Mouse (Mus musculus): ENCODE data around the gene Larp6.

The Larp6 gene

DNA sequence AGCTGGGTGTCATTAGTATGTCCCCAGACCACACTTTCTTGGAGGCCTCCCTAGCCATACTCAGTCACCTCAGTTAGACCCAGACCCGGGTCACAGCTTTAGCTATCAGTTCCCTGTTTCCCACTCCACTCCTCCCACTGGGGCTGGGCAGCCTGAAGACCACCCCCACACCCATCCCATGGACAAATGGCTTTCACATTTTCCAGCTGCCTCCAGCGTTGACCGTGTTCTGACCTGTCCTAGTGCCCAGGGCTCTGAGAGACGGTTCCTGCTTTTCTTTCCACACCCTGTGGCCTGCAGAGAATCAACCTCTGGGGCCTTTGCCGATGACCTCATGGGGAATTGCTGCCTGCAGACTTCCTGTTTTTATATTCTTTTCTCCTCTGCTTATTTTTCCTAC is 45.0 kb downstream of the Larp6 start:
- DNase-seq (ENCODE audit: extremely low spot score, low spot score), result peak; percentile 44

DNA sequence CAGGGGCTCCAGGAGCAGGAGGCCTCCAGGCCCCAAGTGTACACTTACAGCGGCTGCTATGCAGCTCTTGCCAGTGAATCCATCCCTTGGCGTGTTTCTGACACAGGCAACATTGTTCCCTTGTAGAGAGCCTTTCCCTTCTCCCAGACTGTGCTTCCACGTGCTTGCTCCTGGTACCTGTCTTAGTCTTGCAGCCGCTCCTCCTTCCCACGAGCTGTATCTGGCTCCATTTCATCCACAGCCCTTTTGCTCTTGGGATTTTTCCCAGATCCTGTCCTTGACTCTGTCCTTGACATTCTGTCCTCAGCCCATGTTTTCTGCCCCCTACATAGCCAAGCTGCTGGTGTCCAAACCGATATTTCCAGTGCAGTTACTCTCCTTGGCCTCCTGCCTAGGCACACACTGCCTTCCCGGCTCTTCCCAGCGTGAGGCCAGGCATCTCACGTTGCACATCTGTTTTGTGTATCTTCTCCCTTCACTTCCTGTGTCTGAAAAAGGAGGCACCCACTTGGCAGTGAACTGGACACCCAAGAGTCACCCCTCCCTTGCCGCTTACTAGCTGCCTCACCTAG is 46.7 kb downstream of the Larp6 start:
- no peak for DNase-seq (ENCODE audit: extremely low spot score, low spot score)

DNA sequence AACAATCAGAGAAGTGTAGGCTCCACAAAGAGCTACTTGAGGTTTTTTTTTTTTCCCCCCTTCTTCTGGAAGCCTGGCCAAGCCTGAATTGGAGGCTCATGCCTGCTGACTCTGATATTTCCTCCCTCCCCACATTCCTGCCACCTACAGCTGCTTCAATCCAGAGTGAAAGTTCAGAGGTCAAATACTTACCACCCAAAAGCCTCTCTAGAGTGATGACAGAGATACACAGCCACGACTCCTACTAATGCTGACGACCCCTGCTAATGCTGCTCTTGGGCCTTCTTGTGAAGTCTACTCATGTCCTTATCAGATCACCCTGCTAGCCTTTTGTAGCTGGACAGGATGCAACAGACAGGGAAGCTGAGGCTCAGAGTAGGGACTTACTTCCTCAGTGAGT is 52.4 kb downstream of the Larp6 start:
- DNase-seq (ENCODE audit: extremely low spot score, low spot score), result no peak

DNA sequence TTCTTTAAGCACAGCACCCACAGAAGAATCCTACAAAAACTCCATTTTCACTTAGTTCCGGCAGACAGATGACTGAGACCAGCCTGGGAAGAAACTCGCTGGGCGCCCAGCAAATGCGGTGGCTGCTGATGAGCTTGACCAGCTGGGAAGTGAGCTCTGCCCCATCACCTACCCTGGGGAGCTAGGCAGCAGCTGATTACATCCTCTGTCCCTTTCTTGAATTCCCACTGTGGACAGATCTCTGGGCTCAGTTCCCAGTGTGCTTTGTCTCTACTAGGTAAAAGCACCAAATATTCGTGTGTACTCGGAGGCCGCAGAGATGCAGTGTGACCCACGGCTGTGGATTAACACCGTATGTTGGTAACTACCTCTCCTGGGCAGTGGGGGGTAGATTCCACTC is 55.6 kb downstream of the Larp6 start:
- no peak for DNase-seq (ENCODE audit: extremely low spot score, low spot score)

DNA sequence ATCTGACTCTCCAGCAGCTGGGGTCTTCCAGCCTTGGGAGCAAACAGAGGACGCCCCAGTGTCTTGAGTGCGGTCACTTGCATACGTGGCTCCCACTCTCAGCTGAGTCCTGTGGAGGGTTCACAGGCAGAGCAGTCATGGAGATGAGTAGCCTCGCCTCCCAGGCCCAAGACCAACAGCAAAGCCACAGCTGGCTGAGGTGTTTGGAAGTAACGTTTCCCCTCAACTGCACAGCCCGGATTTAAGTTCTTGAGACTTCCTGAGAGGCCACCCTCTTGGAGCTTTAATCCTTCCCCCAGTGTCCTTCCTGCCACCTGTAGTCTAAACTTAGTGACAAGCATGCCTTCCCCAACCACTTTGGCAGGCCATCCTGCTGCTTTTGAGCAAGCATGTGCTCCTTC is 56.9 kb downstream of the Larp6 start:
- no peak for DNase-seq (ENCODE audit: extremely low spot score, low spot score)

DNA sequence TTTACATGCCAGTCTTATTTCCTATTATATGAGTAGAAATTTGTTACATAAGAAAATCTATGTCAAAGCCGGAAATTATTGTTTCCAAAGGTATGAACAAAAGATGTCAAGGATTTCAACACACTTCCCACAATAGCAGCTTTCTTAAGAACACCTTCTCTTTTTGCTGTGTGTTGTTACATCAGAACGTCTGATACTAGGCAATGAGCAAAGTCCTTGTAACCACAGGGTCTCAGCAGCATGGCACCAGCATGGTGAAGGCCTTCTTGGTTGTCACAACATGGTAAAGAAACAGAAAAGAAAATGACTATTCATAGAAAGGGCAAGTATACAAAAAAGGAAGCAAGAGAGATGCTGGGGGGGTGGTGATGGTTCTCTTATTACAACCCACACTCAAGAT is 60.9 kb downstream of the Larp6 start:
- DNase-seq (ENCODE audit: extremely low spot score, low spot score), result no peak

DNA sequence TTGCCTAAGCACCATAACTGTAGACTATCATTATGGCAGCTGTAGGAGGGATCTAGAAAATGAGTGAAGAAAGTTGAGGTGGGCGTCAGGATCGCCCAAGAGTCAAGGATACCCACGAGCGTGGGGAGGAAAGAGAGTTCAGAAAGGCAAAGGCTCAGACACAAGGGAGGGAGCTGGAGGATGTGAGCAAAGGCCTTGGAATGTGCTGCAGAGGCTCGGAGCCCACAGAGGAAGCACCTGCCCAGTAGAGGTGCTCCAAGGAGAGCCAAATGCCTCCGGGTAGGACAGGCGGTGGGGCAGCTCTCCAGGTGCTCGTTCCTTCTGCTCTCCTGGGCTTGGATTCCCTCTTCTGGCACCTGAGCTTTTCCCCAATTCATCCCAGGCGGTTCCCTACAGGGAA is 64.1 kb downstream of the Larp6 start:
- DNase-seq (ENCODE audit: extremely low spot score, low spot score), result no peak

DNA sequence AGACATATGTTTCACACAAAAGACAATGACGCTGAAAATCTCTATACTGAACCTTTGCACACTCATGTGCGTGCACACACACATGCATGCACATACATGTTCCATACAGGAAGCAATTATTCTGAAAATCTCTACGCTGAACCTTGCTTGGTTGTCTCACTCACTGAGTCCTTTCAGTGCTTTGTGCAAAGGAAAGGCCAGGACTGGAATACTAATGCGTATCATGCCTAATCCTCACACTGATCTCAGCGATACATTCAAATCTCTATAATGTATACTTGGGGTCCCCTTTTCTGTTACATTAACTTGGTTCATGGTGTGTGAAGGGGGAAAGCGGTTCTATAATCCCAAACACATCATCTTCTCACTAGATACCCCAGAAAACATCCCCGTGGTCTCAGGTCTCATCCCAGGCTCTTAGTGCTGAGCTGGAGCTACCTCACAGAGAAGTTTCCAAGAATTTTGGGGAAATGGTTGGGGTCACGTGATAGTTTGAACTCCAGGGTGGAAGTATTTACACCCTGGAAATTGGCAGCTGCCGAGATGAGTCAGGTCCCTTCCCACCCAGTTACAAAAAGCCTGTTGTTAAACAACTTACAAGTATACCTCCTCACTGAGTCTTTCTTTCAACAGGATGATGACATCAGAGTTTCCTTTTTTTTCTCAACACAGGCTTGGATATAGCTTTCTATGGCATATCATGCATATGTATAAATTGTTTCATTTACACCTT is 69.4 kb downstream of the Larp6 start:
- DNase-seq (ENCODE audit: extremely low spot score, low spot score), result no peak

DNA sequence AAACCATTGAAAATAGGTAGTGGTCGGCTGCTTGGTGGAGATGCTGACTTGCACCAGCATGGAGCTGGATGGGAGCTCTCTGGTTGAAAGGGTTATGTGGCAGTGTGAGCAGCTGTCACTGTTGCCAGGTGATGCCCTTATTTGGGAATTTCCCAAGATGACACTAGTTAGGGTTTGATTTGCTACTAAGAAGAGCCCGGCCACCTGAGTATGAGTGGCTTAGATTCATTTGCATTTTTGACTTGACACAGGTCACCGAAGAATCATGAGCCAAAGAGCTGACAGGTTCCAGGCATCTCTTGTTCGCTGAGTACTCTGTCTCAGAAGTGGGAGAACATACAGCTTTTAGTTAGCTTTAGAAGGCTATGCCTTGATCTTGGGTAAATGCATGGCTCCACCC is 72.3 kb downstream of the Larp6 start:
- no peak for DNase-seq (ENCODE audit: extremely low spot score, low spot score)

DNA sequence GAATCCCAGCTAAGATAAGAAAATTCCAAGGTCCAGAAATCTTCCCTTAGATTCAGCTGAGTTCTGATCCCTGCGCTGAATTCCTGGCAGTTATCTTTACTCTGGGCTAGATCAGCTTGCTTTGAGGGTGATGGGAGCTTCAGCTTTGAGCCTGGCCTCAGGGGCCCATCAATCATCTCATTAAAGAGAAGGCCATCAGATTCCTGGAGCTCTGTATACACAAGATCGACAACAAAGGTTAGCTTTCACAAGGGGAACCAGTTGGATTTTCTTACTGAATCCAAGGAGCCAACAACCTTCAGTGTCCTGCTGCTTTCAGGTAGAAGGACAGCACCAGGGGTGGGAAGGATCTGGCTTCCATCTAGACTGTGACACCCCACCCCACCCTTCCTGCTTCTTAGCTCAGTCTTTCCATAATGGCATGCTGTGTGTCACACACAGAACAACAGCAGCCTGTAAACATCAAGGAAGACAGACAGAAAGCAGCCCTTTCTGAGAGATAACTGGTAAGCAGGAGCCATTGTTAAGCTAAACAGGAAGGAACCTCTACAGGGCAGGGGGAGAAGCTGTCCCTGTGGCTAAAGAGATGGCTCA is 74.8 kb downstream of the Larp6 start:
- no peak for DNase-seq (ENCODE audit: extremely low spot score, low spot score)

All from neural tube, embryonic 10.5 days (tissue).